Mouse (Mus musculus): Measurements from ENCODE around the gene Ap4b1.

DNA sequence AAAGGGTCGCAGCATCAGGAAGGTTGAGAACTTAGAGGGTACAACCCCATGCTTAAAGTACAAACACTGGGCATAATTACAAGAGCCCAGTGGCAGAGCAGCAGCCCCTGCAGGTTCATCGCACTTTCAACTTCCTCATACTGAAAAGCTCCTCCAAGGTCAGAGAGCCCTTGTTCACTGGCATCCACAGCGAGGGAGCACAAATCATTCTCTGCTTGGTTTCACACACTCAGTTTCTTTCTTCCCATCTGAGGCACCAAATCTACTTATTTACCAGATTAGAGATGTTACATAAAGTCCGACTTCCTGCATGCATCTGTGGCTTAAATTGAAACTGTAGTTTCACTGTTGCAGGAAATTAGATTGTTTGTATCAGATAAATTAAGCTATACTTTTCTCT is 36.5 kb upstream of the Ap4b1 start:
- TF ChIP-seq CTCF (IDR thresholded peaks at IDR 0.05; ENCODE audit: low read depth, low read length): no peak
- no peak for TF ChIP-seq POLR2A (IDR thresholded peaks at IDR 0.05; ENCODE audit: extremely low read depth, insufficient read depth, low read length)

All from liver, adult 2 months (tissue).